Mouse (Mus musculus) 3T3-L1 (cell line): Measurements from ENCODE around the gene Fam118a.
"Not testable (repeated sequence)": the region's sequence is repeated elsewhere in the genome, so short reads cannot be mapped to it uniquely, and the experiment has no call there.

ENCODE experiments used
- DNase-seq: peaks from one replicate; pipeline ENCODE4 v3.0.0-alpha.2; 2015; ENCODE audit warnings: low read depth, low spot score

Gene Fam118a

GRCm38 (mm10) chr15:85012662-85013054 is 16.1 kb upstream of the Fam118a start:
- DNase-seq = no peak

- no peak for DNase-seq
These were observed 13.0 kb upstream of the Fam118a start for GRCm38 (mm10) chr15:85015771-85016170.

- DNase-seq = no peak
These were observed 11.6 kb upstream of the Fam118a start, which contains the start of gene Upk3a for GRCm38 (mm10) chr15:85016951-85017664. Gene Upk3a (plus strand): TSS chr15:85017141.

- DNase-seq = no peak
These were observed 6.5 kb upstream of the Fam118a start for GRCm38 (mm10) chr15:85022211-85022610.

GRCm38 (mm10) chr15:85026197-85026596 is 2.6 kb upstream of the Fam118a start:
- no peak for DNase-seq

GRCm38 (mm10) chr15:85027740-85028139 is 1.0 kb upstream of the Fam118a start:
- no peak for DNase-seq

GRCm38 (mm10) chr15:85030643-85031042 is 1.9 kb downstream of the Fam118a start:
- not testable (repeated sequence) for DNase-seq

- DNase-seq = no peak
These were observed 3.1 kb downstream of the Fam118a start for GRCm38 (mm10) chr15:85031866-85032265.

- DNase-seq = not testable (repeated sequence)
These were observed 5.2 kb downstream of the Fam118a start for GRCm38 (mm10) chr15:85033916-85034315.

- peak; percentile 89 for DNase-seq
These were observed 8.0 kb downstream of the Fam118a start for GRCm38 (mm10) chr15:85036566-85037342.

- peak; percentile 17 for DNase-seq
These were observed 8.6 kb downstream of the Fam118a start for GRCm38 (mm10) chr15:85037343-85037690.

GRCm38 (mm10) chr15:85041546-85042225 is 12.9 kb downstream of the Fam118a start:
- DNase-seq = no peak

GRCm38 (mm10) chr15:85042361-85042954 is 13.7 kb downstream of the Fam118a start:
- peak; percentile 94 for DNase-seq

- DNase-seq = no peak
These were observed 14.4 kb downstream of the Fam118a start for GRCm38 (mm10) chr15:85043116-85043515.

GRCm38 (mm10) chr15:85043761-85044160 is 15.0 kb downstream of the Fam118a start:
- no peak for DNase-seq

GRCm38 (mm10) chr15:85046230-85046950 is 17.6 kb downstream of the Fam118a start:
- DNase-seq = no peak

GRCm38 (mm10) chr15:85047865-85048264 is 19.1 kb downstream of the Fam118a start:
- no peak for DNase-seq

- DNase-seq = no peak
These were observed 21.0 kb downstream of the Fam118a start for GRCm38 (mm10) chr15:85049758-85050157.

GRCm38 (mm10) chr15:85054098-85054497 is 25.4 kb downstream of the Fam118a start:
- no peak for DNase-seq

GRCm38 (mm10) chr15:85055186-85055585 is 26.4 kb downstream of the Fam118a start:
- no peak for DNase-seq

GRCm38 (mm10) chr15:85063421-85063820 is 34.7 kb downstream of the Fam118a start:
- DNase-seq = no peak
